Mouse (Mus musculus) hindbrain, postnatal 0 days (tissue): Measurements from ENCODE around the gene Pdzk1ip1. TPM values are rescaled to one million over a fixed set of nuclear protein-coding genes. Genes with fewer than 3 reads are reported as not detected.
A peak's percentile ranks its signal among the peaks of the same experiment; 100 is the strongest.

Experiments
- ATAC-seq: fragments of 200-750 bp; cut with Nextera tagmentation; 2 replicates; pipeline ENCODE4 v1.8.0; 2017; ENCODE audit warnings: mild to moderate bottlenecking, moderate TSS enrichment, moderate library complexity
- DNase-seq: peaks from one replicate; pipeline ENCODE4 v3.0.0-alpha.2; 2015; ENCODE audit warnings: low spot score
- H3K27ac ChIP-seq: fragments of 300-500 bp; sonication (generic); 2 replicates; pipeline ENCODE4 v1.5.1; 2014; ENCODE audit warnings: mild to moderate bottlenecking
- H3K27me3 ChIP-seq: fragments of 300-500 bp; sonication (generic); 2 replicates; pipeline ENCODE4 v1.6.1; 2014; ENCODE audit warnings: low read length, mixed read lengths; ENCODE audit not compliant: insufficient read depth
- H3K36me3 ChIP-seq: fragments of 300-500 bp; sonication (generic); 2 replicates; pipeline ENCODE4 v1.6.1; 2014; ENCODE audit warnings: low read length, mixed read lengths; ENCODE audit not compliant: insufficient read depth
- H3K4me1 ChIP-seq: fragments of 300-500 bp; sonication (generic); 2 replicates; pipeline ENCODE4 v1.6.1; 2014; ENCODE audit warnings: antibody characterized with exemption, low read length, mixed read lengths; ENCODE audit not compliant: insufficient read depth
- H3K4me2 ChIP-seq: fragments of 300-500 bp; sonication (generic); 2 replicates; pipeline ENCODE4 v1.6.1; 2014; ENCODE audit warnings: low read depth, mild to moderate bottlenecking, low read length, moderate library complexity, mixed read lengths
- H3K4me3 ChIP-seq: fragments of 300-500 bp; sonication (generic); 2 replicates; pipeline ENCODE4 v1.5.1; 2014; ENCODE audit warnings: low read length
- H3K9ac ChIP-seq: fragments of 300-500 bp; sonication (generic); replicated peaks from 2 replicates; pipeline ENCODE4 v1.6.1; 2014; ENCODE audit warnings: mild to moderate bottlenecking, low read length, moderate library complexity, mixed read lengths
- H3K9me3 ChIP-seq: fragments of 300-500 bp; sonication (generic); 2 replicates; pipeline ENCODE4 v1.6.1; 2016; ENCODE audit warnings: low read length, mixed read lengths
- CTCF ChIP-seq: IDR thresholded peaks from 2 replicates; pipeline ENCODE4 v1.5.1; 2016; ENCODE audit warnings: antibody characterized with exemption, control low read depth, low read depth
- WGBS: fragments of 180-500 bp; shearing (Covaris S2); extraction: QIAGEN DNeasy Blood & Tissue Kit; methylation state at CpG from one replicate; pipeline ENCODE4 v1.1.7; 2014; 5-methylcytosine and 5-hydroxymethylcytosine counted together
- polyA plus RNA-seq: library from polyadenylated mRNA; unstranded; fragments of >200 nt; fragmentation: Nextera tagmentation; extraction: Ambion mirVana; gene quantifications from 2 replicates; pipeline ENCODE4 v1.2.1, GENCODE M21; 2015
- total RNA-seq: library from RNA; depleted of rRNA; stranded (reverse); fragments of >200 nt; gene quantifications from 2 replicates; pipeline ENCODE4 v1.2.3, GENCODE M21; 2014

Gene Pdzk1ip1
- total and polyA plus RNA-seq, 2 experiments from 2014 or later: 0.58 to 4.2 TPM

DNA sequence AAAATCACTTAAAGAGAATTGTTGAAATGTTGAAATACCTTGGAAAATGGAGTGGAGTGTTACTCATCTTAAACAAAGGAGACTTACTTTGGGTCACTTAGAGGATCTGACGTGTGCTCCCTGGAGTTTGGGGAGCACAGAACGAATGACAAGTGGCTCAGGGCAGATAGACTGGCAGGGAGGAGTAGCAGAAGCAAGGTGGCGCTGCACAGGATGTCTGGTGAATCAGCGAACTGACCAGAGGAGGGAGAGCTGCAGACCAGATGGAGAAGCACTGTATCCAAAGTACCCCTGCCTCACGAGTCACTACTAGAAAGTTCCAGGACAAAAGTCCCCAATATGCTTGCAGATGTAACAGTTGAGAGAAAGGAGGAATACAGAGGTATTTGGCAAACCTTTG lies 24.8 kb downstream of the Pdzk1ip1 start:
- DNase-seq: no peak
- WGBS: 22% methylated on average over 5 of the region's 5 CpGs

DNA sequence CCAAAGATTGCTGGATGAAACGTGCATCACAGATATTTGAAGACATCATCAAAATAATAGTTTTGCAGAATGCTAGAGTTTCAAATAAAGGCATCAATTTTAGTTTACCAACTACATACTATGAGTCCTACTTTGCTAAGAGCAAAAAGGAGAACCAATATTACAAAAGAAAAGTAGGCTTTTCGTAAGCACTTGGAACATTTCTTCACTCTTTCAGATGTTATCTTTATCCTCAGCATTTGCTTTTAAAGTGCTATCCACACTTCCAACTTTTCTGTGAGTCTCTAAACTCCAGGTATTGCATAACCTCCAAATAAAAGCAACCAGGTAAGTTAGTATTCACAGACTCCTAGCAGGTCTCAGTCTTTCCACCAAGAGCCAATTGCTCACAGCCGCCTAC lies 31.1 kb downstream of the Pdzk1ip1 start:
- Histone ChIP-seq H3K36me3 (no peaks in the 10 kb centered on the region), H3K4me1 (no peaks in the 10 kb centered on the region), H3K4me3 (no peak overlapping the region), H3K27ac (no peak overlapping the region), H3K4me2 (no peak overlapping the region), H3K27me3 (no peaks in the 10 kb centered on the region), H3K9me3 (no peaks in the 10 kb centered on the region), H3K9ac (no peak overlapping the region)
- no peak for TF ChIP-seq CTCF
- ATAC-seq: no peak
- 88% methylated on average over 3 of the region's 3 CpGs for WGBS
- no peak for DNase-seq

More for the DNA sequence above, 24.8 kb downstream of the Pdzk1ip1 start:
- Histone ChIP-seq H3K36me3 (no peaks in the 10 kb centered on the region), H3K4me2 (no peak overlapping the region), H3K9ac (no peak overlapping the region), H3K27ac (no peak overlapping the region), H3K4me1 (no peaks in the 10 kb centered on the region), H3K4me3 (no peak overlapping the region), H3K27me3 (no peaks in the 10 kb centered on the region), H3K9me3 (no peaks in the 10 kb centered on the region)
- peak; percentile 28; the same call in 1 of the 2 replicates for TF ChIP-seq CTCF
- no peak for ATAC-seq

DNA sequence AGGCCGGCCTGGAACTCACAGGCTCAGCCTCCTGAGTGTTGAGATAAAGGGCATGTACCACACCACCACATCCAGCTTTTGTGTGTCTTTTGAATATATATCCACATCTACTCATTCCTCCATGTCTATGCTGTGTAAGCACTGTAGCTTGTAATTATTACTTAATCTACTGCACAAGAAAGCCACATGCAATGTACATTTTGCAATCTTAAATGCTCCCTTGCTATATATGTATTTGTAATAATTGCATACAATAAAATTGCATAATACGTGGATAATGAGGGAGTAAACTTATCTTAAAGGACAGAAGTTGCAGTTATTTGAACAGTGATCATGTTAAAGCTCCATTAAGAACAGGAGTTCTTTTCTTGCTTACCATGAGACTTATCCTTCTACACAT lies 32.7 kb downstream of the Pdzk1ip1 start:
- TF ChIP-seq CTCF: no peak
- Histone ChIP-seq H3K27ac (no peak overlapping the region), H3K27me3 (no peaks in the 10 kb centered on the region), H3K4me2 (no peak overlapping the region), H3K4me3 (no peak overlapping the region), H3K9me3 (no peaks in the 10 kb centered on the region), H3K9ac (no peak overlapping the region), H3K36me3 (no peaks in the 10 kb centered on the region), H3K4me1 (no peaks in the 10 kb centered on the region)
- no peak for ATAC-seq
- no peak for DNase-seq
- 72% methylated on average over 2 of the region's 2 CpGs for WGBS

DNA sequence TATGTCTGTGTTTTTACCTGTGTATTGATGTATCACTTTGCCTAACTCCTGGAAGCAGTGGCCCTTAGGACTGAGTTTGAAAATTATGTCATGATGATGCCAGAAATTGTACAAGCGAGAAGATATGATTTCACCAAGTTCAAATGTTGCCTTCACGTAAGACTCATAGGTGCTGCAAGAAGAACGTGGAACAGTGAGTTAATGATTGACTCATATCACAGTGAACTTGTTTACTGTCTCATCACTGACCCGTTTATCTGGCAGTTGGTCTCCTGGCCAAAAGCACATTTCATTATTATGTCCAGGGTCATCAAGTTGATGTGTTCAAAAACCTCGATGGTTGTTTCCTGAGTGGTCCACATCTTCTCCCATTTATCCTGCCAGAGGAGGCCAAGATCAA lies 33.1 kb downstream of the Pdzk1ip1 start:
- DNase-seq: no peak
- Histone ChIP-seq H3K4me2 (no peak overlapping the region), H3K27me3 (no peaks in the 10 kb centered on the region), H3K4me1 (no peaks in the 10 kb centered on the region), H3K36me3 (no peaks in the 10 kb centered on the region), H3K9me3 (no peaks in the 10 kb centered on the region), H3K4me3 (no peak overlapping the region), H3K27ac (no peak overlapping the region), H3K9ac (no peak overlapping the region)
- TF ChIP-seq CTCF: no peak
- no peak for ATAC-seq
- 86% methylated on average over 5 of the region's 5 CpGs for WGBS

DNA sequence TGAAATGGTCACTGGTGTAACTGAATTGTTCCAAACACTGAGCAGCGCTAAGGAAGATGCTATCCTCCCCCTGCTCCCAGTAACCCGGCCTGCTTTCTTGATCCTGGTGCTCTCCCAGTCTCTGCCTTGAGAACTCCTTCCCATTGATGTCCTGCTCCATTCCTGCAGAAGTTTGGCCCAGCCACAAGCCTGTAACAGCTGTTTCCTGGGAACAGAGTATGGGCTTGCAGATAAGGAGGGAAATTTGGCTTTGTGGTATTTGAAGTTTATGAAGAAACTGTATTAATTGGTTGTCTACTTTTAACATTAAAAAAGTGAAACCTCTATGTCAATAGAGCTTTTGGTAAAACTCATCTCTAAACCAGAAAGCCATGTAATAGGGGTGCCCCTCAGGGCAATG lies 35.0 kb downstream of the Pdzk1ip1 start:
- no peaks in the 10 kb centered on the region for H3K27me3 ChIP-seq
- H3K4me3 ChIP-seq: no peak overlapping the region
- WGBS: 61% methylated on average over 2 of the region's 2 CpGs
- TF ChIP-seq CTCF: no peak
- ATAC-seq: no peak
- H3K27ac ChIP-seq: no peak overlapping the region
- no peaks in the 10 kb centered on the region for H3K36me3 ChIP-seq
- no peak overlapping the region for H3K4me2 ChIP-seq
- no peaks in the 10 kb centered on the region for H3K4me1 ChIP-seq
- DNase-seq: no peak
- no peaks in the 10 kb centered on the region for H3K9me3 ChIP-seq
- H3K9ac ChIP-seq: no peak overlapping the region

DNA sequence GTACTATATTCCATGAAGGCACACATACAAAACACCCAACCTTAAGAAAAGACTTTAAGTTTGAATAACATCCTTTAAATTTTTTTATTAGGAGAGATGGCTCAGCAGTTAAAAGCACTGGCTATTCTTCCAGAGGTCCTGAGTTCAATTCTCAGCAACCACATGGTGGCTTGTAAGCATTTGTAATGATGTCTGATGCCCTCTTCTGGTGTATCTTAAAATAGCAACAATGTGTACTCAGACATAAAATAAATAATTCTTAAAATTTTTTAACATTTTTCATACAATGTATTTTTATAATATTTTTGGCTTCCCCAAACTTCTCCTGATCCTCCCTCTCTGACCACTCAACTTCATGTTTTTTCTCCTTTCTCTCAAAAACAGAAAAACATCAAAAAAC lies 36.2 kb downstream of the Pdzk1ip1 start:
- DNase-seq (no peak), ATAC-seq (no peak)
- Histone ChIP-seq H3K9me3 (no peaks in the 10 kb centered on the region), H3K27ac (no peak overlapping the region), H3K27me3 (no peaks in the 10 kb centered on the region), H3K4me1 (no peaks in the 10 kb centered on the region), H3K36me3 (no peaks in the 10 kb centered on the region), H3K4me3 (no peak overlapping the region), H3K4me2 (no peak overlapping the region), H3K9ac (no peak overlapping the region)
- TF ChIP-seq CTCF: no peak

DNA sequence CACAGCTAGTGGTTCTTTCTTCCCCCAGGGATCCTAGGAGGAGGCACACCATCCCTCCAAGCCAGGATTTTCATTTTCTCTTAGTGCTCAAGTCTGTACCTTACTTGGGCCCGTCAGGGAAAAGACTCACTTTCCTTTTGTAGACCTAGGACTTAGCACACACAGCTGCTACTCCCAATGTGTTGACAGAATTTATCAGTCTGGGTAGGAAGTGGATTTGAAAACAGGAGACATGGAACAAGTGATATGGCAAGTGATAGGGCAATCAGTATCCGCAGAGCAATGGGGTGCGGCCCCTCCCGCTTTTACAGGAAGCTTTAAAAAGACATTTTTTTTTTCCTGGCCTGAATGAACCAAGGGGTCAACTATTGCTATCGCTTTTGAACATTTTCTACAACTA lies 44.6 kb downstream of the Pdzk1ip1 start:
- WGBS: 9% methylated on average over 5 of the region's 5 CpGs
- Histone ChIP-seq H3K4me1 (no peaks in the 10 kb centered on the region), H3K9me3 (no peaks in the 10 kb centered on the region), H3K27me3 (no peaks in the 10 kb centered on the region), H3K4me3 (peak overlapping the region; percentile 56), H3K4me2 (peak overlapping the region; percentile 74), H3K27ac (peak overlapping the region; percentile 86; the same call in 1 of the 2 replicates), H3K9ac (peak overlapping the region; percentile 70; the same call in 1 of the 2 replicates), H3K36me3 (no peaks in the 10 kb centered on the region)
- ATAC-seq (0 out of 2 replicates have a peak, but pooled peaks have one; percentile 4), DNase-seq (peak; percentile 1)
- no peak for TF ChIP-seq CTCF
